Mouse (Mus musculus) CH12.LX (cell line): ENCODE data around the gene Ap1m2. TPM values are rescaled to one million over a fixed set of nuclear protein-coding genes. Genes with fewer than 3 reads are reported as not detected.

Experiments
- DNase-seq: peaks from one replicate; pipeline ENCODE4 v3.0.0-alpha.2; 2013; ENCODE audit errors: extremely low read depth
- H3K27ac ChIP-seq: 2 replicates; pipeline ENCODE4 v1.5.1; 2012; ENCODE audit warnings: low read depth, mild to moderate bottlenecking, control low read depth, moderate library complexity; ENCODE audit not compliant: insufficient read depth
- H3K27me3 ChIP-seq: replicated peaks from 2 replicates; pipeline ENCODE3; 2012; ENCODE audit warnings: inconsistent platforms
- H3K36me3 ChIP-seq, 2 experiments: replicated peaks in 1 of 2; 2 replicates each; pipeline versions ENCODE3 to v1.6.1; 2012; ENCODE audit warnings: inconsistent platforms in 1 of 2, low read length in 1 of 2, mild to moderate bottlenecking in 1 of 2, mixed read lengths in 1 of 2, moderate library complexity in 1 of 2; ENCODE audit not compliant: control insufficient read depth in 1 of 2, insufficient read depth in 1 of 2
- H3K4me1 ChIP-seq, 2 experiments: 2 replicates each; pipeline ENCODE4 v1.6.1; 2012; ENCODE audit warnings: inconsistent platforms in 1 of 2, moderate library complexity in 1 of 2; ENCODE audit not compliant: insufficient read depth in 2 of 2, control insufficient read depth in 1 of 2
- H3K4me2 ChIP-seq: 2 replicates; pipeline ENCODE4 v1.6.1; 2012; ENCODE audit warnings: low read depth, mild to moderate bottlenecking, control low read depth; ENCODE audit not compliant: poor library complexity, insufficient read depth, severe bottlenecking
- H3K4me3 ChIP-seq, 3 experiments: fragments of 150-350 bp in 1 of 3; sonication (generic) in 1 of 3; replicated peaks in 1 of 3; 2 replicates each; pipeline versions ENCODE3 to v1.5.1; 2011 to 2012; ENCODE audit warnings: low read depth in 2 of 3, low read length in 2 of 3, mild to moderate bottlenecking in 2 of 3, moderate library complexity in 2 of 3, control low read depth in 1 of 3, improper control_type of control experiment in 1 of 3, inconsistent platforms in 1 of 3, mixed read lengths in 1 of 3; ENCODE audit not compliant: poor library complexity in 1 of 3
- H3K79me2 ChIP-seq: replicated peaks from 2 replicates; pipeline ENCODE4 v1.6.1; 2012; ENCODE audit warnings: mild to moderate bottlenecking, moderate library complexity; ENCODE audit not compliant: control insufficient read depth, poor library complexity, insufficient read depth, severe bottlenecking; ENCODE audit errors: extremely low read depth
- H3K9ac ChIP-seq: 2 replicates; pipeline ENCODE4 v1.6.1; 2012; ENCODE audit warnings: low read depth, mild to moderate bottlenecking, control low read depth, moderate library complexity; ENCODE audit not compliant: insufficient read depth
- H3K9me3 ChIP-seq: replicated peaks from 2 replicates; pipeline ENCODE3; 2012; ENCODE audit warnings: low read length, inconsistent platforms, mixed read lengths
- BHLHE40 ChIP-seq: IDR thresholded peaks from 2 replicates; pipeline ENCODE4 v1.6.1; 2011; ENCODE audit warnings: mild to moderate bottlenecking, low read depth, low read length, improper control_type of control experiment
- CHD1 ChIP-seq: IDR thresholded peaks from 2 replicates; pipeline ENCODE4 v1.6.1; 2012; ENCODE audit warnings: low read depth, low read length, improper control_type of control experiment, inconsistent platforms
- CTCF ChIP-seq, 2 experiments: IDR thresholded peaks in 1 of 2; conservative IDR thresholded peaks in 1 of 2; 2 replicates each; pipeline ENCODE4 v1.5.1; 2011 to 2012; ENCODE audit warnings: low read depth in 2 of 2, low read length in 2 of 2, improper control_type of control experiment in 1 of 2, inconsistent platforms in 1 of 2, mild to moderate bottlenecking in 1 of 2, moderate library complexity in 1 of 2
- E2F4 ChIP-seq: IDR thresholded peaks from 2 replicates; pipeline ENCODE4 v1.6.1; 2011; ENCODE audit warnings: low read depth, low read length, improper control_type of control experiment; ENCODE audit not compliant: insufficient replicate concordance
- ELF1 ChIP-seq: IDR thresholded peaks from 2 replicates; pipeline ENCODE4 v1.6.1; 2014; ENCODE audit warnings: low read depth, mild to moderate bottlenecking, inconsistent platforms, low read length, improper control_type of control experiment
- EP300 ChIP-seq: IDR thresholded peaks from 2 replicates; pipeline ENCODE4 v1.6.1; 2011; ENCODE audit warnings: low read length, improper control_type of control experiment
- JUN ChIP-seq: IDR thresholded peaks from 2 replicates; pipeline ENCODE4 v1.6.1; 2011; ENCODE audit warnings: low read depth, mild to moderate bottlenecking, low read length, improper control_type of control experiment, moderate library complexity; ENCODE audit not compliant: insufficient read depth
- JUND ChIP-seq: conservative IDR thresholded peaks from 2 replicates; pipeline ENCODE4 v1.6.1; 2011; ENCODE audit warnings: low read depth, low read length, improper control_type of control experiment
- KAT2A ChIP-seq: IDR thresholded peaks from 2 replicates; pipeline ENCODE4 v1.6.1; 2012; ENCODE audit warnings: low read length, improper control_type of control experiment, inconsistent platforms; ENCODE audit not compliant: insufficient replicate concordance
- MAFK ChIP-seq: IDR thresholded peaks from 2 replicates; pipeline ENCODE4 v1.6.1; 2011; ENCODE audit warnings: low read length, improper control_type of control experiment; ENCODE audit not compliant: insufficient replicate concordance
- MAX ChIP-seq: IDR thresholded peaks from 2 replicates; pipeline ENCODE4 v1.6.1; 2011; ENCODE audit warnings: low read length, improper control_type of control experiment
- MAZ ChIP-seq: IDR thresholded peaks from 2 replicates; pipeline ENCODE4 v1.6.1; 2012; ENCODE audit warnings: low read depth, mild to moderate bottlenecking, inconsistent platforms, low read length, improper control_type of control experiment, moderate library complexity
- MEF2A ChIP-seq: IDR thresholded peaks from 2 replicates; pipeline ENCODE4 v1.6.1; 2014; ENCODE audit warnings: low read depth, mild to moderate bottlenecking, inconsistent platforms, low read length, improper control_type of control experiment, borderline replicate concordance
- MYC ChIP-seq: IDR thresholded peaks from 2 replicates; pipeline ENCODE4 v1.6.1; 2011; ENCODE audit warnings: low read depth, mild to moderate bottlenecking, improper control_type of control experiment, low read length
- NELFE ChIP-seq: IDR thresholded peaks from 2 replicates; pipeline ENCODE4 v1.6.1; 2011; ENCODE audit warnings: low read depth, low read length, improper control_type of control experiment
- PAX5 ChIP-seq: IDR thresholded peaks from 2 replicates; pipeline ENCODE4 v1.6.1; 2012; ENCODE audit warnings: low read length, inconsistent platforms, mixed read lengths
- RAD21 ChIP-seq: IDR thresholded peaks from 2 replicates; pipeline ENCODE4 v1.6.1; 2011; ENCODE audit warnings: low read depth, mild to moderate bottlenecking, low read length, improper control_type of control experiment, moderate library complexity
- RCOR1 ChIP-seq: conservative IDR thresholded peaks from 2 replicates; pipeline ENCODE4 v1.6.1; 2012; ENCODE audit warnings: low read depth, mild to moderate bottlenecking, inconsistent platforms, low read length, improper control_type of control experiment
- TBP ChIP-seq: conservative IDR thresholded peaks from 2 replicates; pipeline ENCODE4 v1.6.1; 2011; ENCODE audit warnings: low read depth, low read length, improper control_type of control experiment
- TCF12 ChIP-seq: IDR thresholded peaks from 2 replicates; pipeline ENCODE4 v1.6.1; 2014; ENCODE audit warnings: low read depth, mild to moderate bottlenecking, inconsistent platforms, low read length, improper control_type of control experiment
- UBTF ChIP-seq: IDR thresholded peaks from 2 replicates; pipeline ENCODE4 v1.6.1; 2012; ENCODE audit warnings: low read depth, mild to moderate bottlenecking, inconsistent platforms, low read length, improper control_type of control experiment, moderate library complexity
- USF1 ChIP-seq: IDR thresholded peaks from 2 replicates; pipeline ENCODE4 v1.6.1; 2014; ENCODE audit warnings: low read depth, mild to moderate bottlenecking, inconsistent platforms, low read length, improper control_type of control experiment
- USF2 ChIP-seq: conservative IDR thresholded peaks from 2 replicates; pipeline ENCODE4 v1.6.1; 2011; ENCODE audit warnings: low read depth, low read length, improper control_type of control experiment
- ZC3H11A ChIP-seq: IDR thresholded peaks from 2 replicates; pipeline ENCODE4 v1.6.1; 2012; ENCODE audit warnings: low read depth, mild to moderate bottlenecking, inconsistent platforms, low read length, improper control_type of control experiment
- ZKSCAN1 ChIP-seq: IDR thresholded peaks from 2 replicates; pipeline ENCODE4 v1.6.1; 2012; ENCODE audit warnings: low read depth, inconsistent platforms, low read length, improper control_type of control experiment, borderline replicate concordance
- ZMIZ1 ChIP-seq: IDR thresholded peaks from 2 replicates; pipeline ENCODE4 v1.6.1; 2012; ENCODE audit warnings: low read depth, mild to moderate bottlenecking, inconsistent platforms, low read length, improper control_type of control experiment
- ZNF384 ChIP-seq: IDR thresholded peaks from 2 replicates; pipeline ENCODE4 v1.6.1; 2012; ENCODE audit warnings: low read depth, low read length, improper control_type of control experiment, inconsistent platforms
- dilution Hi-C: fragments of 300-500 bp; cut with MboI; formaldehyde crosslinking; loops from 2 replicates; pipeline ENCODE4 v1.14.3; 2020; ENCODE audit warnings: low sequenced_read_pairs; ENCODE audit not compliant: extremely low pct_unique_long_range_greater_than_20kb, extremely low pct_ligation_motif_present
- in situ Hi-C: fragments of 300-500 bp; cut with MboI; formaldehyde crosslinking; loops from 3 replicates; pipeline ENCODE4 v1.14.3; 2019; ENCODE audit warnings: low sequenced_read_pairs, low pct_ligation_motif_present, low pct_unique_long_range_greater_than_20kb, mixed read lengths
- polyA plus RNA-seq: library from polyadenylated mRNA; unstranded; fragments of >175 nt; gene quantifications from 2 replicates; pipeline ENCODE4 v1.2.1, GENCODE M21; 2012; ENCODE audit warnings: low read depth; ENCODE audit not compliant: insufficient read length
- total RNA-seq, 2 experiments: library from RNA; depleted of rRNA; stranded (reverse); fragments of 300-350 nt in 1 of 2; fragments of >200 nt in 1 of 2; gene quantifications; 2 replicates each; pipeline ENCODE4 v1.2.3; 2012 to 2014

Gene Ap1m2
- total and polyA plus RNA-seq, 3 experiments, result 0.51 to 2.6 (median 0.51) TPM

DNA sequence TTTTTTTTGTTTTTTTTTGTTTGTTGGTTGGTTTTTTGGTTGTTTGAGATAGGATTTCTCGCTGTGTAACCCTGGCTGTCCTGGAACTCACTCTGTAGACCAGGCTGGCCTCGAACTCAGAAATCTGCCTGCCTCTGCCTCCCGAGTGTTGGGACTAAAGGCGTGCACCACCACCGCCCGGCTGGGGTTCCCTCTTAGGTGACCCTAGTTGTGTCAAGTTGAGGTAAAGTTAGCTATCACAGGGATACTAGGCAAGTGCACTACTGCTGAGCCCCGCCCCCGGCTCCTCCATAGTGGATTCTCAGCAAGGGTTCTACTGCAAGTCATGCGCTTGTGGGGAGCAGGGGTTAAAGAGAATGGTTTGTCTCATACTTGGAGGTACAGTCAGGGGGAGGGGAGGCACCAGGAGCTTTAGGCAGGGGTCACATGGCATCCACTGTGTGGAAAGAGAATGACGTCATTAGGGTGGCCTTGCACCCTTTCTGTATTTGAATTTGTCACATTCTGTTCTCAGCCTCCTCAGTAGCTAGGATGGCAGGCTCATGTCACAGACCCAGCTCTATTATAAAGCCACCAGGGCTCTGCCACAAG is 17.7 kb upstream of the Ap1m2 start:
- in situ Hi-C loops (no loop called here), dilution Hi-C loops (no loop called here)
- H3K4me2 ChIP-seq, result no peak overlapping the region
- no peaks in the 10 kb centered on the region for H3K27me3 ChIP-seq
- peaks cover 23 to 67% of the 10 kb centered on the region in 2 experiments for H3K4me1 ChIP-seq
- no peak overlapping the region for H3K27ac ChIP-seq
- DNase-seq, result peak; percentile 50
- H3K9me3 ChIP-seq, result peaks cover 2% of the 10 kb centered on the region
- H3K79me2 ChIP-seq, result peaks cover 42% of the 10 kb centered on the region
- H3K36me3 ChIP-seq, result peaks cover 3 to 47% of the 10 kb centered on the region in 2 experiments
- H3K9ac ChIP-seq, result no peak overlapping the region
- TF ChIP-seq USF1 (no peak; the same call in 1 of the 2 replicates), MAZ (no peak), CTCF (conservative IDR thresholded peaks at IDR 0.05 in 1 of 2, IDR thresholded peaks at IDR 0.05 in 1 of 2; ENCODE audit: low read depth in 2 of 2, low read length in 2 of 2) (no peak), ZNF384 (no peak), TBP (no peak), JUN (no peak), MAX (no peak), MEF2A (no peak), USF2 (no peak), ELF1 (no peak), ZMIZ1 (no peak), KAT2A (no peak), JUND (no peak), TCF12 (no peak), E2F4 (no peak), ZC3H11A (no peak), RCOR1 (no peak), NELFE (no peak)
- no peak overlapping the region for H3K4me3 ChIP-seq

DNA sequence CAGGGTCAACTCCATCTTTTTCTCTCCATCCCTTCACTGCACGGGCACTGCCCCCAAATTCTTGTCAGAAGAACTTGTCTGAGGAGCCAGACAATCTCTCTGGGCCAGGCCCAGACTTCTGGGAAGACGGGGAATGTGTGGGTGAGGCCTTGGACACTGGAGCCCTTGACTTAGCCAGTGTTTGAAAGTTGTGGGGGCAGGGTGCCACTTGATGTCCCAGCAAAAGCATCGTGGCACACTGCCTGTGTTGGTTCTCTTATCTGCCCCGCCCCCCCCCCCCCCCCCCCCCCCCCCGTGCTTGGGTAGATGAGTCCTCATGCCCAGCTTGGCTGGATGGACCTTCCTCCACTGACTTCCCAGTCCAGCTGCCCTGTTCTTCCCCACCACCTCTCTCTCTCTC is 16.9 kb upstream of the Ap1m2 start:
- Histone ChIP-seq H3K9me3 (peaks cover 2% of the 10 kb centered on the region), H3K4me3 (no peak overlapping the region), H3K27ac (no peak overlapping the region), H3K79me2 (peaks cover 49% of the 10 kb centered on the region), H3K9ac (no peak overlapping the region), H3K36me3 (peaks cover 3 to 52% of the 10 kb centered on the region in 2 experiments), H3K4me1 (peaks cover 27 to 74% of the 10 kb centered on the region in 2 experiments), H3K27me3 (no peaks in the 10 kb centered on the region), H3K4me2 (no peak overlapping the region)
- TF ChIP-seq RAD21, result no peak
- TF ChIP-seq BHLHE40, result no peak
- no peak for TF ChIP-seq MEF2A
- no peak for TF ChIP-seq MAX
- TF ChIP-seq KAT2A, result no peak
- no peak for TF ChIP-seq EP300
- no peak for TF ChIP-seq UBTF
- TF ChIP-seq PAX5, result no peak
- TF ChIP-seq USF1, result no peak
- no peak for TF ChIP-seq CHD1
- no peak for TF ChIP-seq MAFK
- TF ChIP-seq TCF12, result no peak
- no peak for TF ChIP-seq MYC
- TF ChIP-seq ZKSCAN1, result no peak
- dilution Hi-C loops (no loop called here), in situ Hi-C loops (no loop called here)
- DNase-seq, result no peak
